Mouse (Mus musculus): ENCODE measurements around the gene Myo3b.

Myo3b gene

DNA sequence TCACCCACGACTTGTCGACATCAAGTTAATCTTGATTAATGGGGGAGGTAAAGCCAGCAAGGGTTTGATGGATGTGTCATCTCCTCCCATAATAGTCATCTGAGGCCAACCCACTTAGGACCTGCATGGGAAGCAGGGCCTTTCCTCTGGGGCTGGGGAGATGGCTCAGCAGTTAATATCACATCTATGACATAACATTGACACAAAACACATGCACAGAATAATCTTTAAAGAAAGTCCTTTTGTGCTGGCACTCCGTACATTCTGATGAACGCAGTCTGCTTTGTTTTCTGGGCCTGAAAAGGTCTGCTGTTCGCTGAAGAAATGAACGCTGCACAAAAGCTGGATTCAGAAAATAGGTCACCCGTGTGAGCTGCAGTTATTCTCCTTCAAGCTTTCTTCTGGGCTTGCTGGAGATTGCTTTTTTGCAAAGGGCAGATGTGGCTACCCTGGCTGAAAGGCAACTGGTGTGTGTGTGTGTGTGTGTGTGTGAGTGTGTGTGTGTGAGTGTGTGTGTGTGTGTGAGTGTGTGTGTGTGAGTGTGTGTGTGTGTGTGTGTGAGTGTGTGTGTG is 26.9 kb downstream of the Myo3b start:
- DNase-seq (ENCODE audit: low spot score in 2 of 2) = no peak

DNA sequence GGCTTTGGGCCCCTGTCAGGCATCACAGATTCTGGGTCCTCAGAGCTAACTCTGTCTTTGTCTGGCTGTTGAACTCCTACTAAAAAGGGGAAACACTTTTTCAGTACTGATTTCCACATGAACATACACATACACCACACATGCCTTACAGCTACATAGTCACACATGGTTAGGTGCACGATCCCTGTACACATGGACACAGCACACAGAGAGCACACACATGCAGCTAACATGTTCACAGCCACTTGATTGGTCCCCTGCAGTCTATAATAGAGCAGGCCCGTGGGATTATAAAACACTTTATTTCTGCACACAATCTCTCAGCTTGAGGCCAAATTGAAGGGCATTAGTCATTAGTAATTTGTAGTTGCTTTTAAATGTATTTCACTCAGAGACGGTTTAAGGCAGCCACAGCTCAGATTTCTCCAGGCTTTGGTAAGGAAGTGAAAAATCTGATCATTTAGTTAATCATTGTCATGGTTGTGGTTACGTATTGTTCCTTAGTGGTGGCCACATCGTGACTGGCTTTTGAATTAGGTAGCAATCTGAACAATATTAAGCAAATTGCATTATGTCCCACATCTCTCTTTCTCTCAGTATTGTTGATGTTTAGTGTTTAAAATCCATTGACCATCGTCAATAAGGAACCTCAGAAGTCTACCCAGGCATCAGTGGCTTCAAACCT is 27.6 kb downstream of the Myo3b start:
- no peak for DNase-seq (ENCODE audit: low spot score in 2 of 2)

DNA sequence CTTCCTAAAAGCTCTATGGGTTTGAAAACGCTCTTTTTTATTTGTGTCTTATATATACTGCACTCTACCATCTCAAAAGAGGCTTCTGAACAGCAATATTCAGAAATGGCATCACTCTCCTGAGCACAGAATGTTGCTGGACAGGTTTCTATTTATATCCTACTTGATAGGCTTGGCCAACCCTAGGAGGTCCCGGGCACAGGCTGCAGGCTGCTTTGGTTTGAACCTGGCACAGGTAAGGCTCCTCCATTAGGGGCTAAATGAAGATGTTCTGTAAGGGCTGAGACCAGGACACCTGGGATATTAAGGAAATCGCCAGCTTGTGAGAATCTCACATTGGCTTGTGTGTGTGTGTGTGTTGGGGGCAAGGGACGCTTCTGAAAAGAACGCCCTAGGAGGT is 30.9 kb downstream of the Myo3b start:
- DNase-seq (ENCODE audit: low spot score in 2 of 2) = no peak

DNA sequence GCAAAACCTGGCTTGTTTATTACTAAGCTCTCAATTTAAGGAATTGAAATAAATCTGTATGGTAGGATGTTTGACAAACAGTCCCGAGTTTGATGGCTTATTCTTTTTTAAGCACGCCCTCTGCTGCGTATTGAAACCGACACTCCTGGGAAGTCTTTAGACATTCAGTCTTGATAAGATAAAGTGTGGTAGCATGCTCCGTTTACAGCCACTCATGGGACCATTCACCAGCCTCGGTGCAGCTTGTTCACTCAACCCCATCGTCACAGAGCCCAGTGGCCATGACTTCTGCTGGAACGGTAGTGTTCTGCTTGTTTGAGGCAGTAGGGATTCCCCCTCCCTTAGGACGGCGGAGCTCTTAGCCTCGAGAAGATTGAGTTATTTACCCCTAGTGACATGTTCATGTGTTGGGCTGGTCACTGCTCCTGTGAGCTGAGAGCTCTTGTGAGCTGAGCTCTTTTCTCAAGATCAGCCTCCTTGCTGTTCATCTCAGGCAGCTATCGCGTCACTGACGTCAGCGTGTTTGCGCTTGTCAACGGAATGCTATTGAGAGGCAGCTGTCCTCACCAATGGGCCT is 44.6 kb downstream of the Myo3b start:
- DNase-seq (ENCODE audit: low spot score in 2 of 2) = no peak

DNA sequence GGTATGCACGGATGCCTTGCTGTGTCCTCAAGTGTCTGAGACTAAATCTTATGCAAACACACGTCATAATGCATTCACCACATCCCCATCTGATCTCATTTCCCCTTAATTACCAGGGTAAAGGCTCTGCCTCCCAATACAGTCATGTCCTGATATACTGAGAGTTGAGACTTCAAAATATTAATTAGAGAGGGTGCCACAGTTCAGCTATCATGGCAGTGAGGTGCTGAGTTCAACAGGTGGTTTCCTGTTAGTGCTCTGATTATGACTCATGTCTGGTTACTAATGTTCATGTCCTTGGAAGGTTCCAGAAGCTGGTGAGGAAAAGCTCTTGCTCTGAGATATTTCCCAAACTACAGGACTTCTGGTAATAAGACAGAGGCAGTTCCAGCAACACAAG is 52.3 kb downstream of the Myo3b start:
- no peak for DNase-seq (ENCODE audit: low spot score in 2 of 2)

DNA sequence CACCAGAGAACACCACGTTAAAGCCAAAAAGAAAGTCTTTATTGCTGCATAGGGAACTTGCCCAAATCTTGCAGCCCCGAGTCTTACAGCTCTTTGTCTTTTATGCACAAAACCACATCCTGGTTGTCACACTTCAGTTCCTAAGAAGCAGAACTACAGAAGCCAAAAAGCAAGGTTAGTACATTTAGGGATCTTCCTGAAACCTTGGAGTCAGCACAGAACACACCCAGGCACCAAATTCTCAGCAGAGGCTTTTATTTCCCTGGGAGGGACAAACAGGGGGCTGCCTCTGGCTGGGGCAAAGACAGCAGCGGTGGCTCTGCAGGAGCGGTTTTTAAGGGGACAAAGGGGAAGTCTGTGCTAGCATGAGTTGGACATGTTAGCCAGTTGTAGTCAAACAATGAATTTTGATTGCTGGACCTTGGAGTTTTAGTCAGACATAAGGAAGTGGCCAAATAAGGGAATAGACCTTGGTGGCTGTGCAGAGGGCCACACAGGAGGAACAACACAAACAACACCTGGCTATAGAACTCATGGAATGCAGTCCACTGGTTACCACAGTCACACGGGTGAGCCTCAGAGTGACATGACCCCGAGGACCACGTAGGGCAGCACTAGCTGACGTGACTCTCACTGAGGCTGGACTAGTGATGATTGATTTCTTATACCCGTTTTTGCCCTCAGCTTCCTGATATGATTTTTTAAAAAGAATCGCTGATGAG is 53.0 kb downstream of the Myo3b start:
- DNase-seq (ENCODE audit: low spot score in 2 of 2) = no peak

DNA sequence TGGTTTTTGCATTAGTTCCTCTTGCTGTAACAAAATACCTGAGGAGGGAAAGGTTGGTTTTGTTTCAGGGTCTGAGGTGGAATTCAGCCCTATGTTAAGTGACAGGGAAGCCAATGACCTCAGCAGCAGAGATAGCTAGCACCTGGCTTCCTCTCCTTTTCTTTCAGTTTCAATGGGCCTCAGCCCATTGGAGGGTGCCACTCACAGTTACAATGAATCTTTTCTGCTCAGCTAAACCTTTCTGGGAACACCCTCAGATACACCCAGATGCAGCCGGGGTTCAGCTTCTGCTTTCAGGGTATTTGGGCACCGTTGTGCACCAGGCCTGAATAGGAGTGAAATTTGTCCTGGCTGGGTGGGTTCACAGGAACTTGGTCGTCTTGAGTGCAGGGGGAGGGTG is 53.7 kb downstream of the Myo3b start:
- no peak for DNase-seq (ENCODE audit: low spot score in 2 of 2)

DNA sequence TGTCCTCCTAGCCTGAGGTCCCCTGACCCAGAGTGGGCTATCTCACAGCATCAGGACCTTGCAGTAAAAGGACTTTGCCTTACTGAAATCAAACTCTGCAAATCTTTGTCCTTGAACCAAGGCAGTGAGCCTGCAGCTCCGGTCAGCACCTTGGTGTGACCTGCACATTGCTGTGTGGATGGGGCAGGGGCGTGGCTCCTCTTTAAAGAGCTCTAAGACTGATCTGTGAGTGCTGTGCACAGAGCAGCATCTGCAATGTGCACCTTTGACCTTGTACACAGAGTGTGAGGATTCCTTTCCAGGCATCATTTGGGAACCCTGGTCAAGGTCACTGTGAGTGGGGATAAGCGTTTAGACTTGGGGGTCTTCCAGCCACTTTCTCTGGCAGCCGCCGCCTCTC is 55.5 kb downstream of the Myo3b start:
- no peak for DNase-seq (ENCODE audit: low spot score in 2 of 2)

DNA sequence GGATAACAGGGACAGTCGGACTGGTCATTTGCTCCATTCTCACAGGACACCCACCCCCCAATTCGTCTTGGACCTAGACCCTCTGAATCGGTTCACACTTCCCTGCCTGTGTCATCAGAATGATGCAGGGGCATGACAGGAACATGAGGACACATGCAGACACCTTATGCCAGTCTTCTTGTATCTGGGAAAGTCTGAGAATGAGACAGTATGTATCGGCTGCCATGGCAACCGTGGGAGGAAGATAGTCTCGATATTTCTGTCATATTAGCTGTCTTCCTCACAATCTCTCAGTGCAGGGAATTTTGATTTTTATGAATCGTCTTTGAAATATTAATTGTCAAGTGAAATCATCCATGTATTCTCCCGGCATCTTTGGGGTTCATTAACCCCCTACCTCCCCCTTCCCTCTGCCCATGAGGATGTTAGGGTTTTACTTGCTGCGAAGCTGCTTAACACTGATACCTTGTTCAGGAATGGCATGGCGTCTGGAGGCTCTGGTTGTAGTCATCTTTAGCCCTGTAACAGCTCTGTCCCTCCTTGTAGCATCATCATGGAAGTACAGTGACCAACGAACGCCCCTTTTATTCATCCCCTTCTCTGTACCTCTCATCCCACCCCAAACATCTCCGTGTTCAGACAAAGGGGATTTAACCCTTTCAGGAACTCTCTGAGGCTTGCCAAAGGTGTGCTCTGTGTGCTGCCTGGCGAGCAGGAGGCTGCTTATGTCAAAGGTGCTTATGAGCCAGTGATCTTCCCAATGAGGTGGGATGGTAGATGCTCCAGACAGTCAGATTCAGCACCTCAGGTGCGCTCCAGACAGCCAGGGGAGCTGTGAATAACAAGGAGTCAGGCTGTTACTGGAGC is 58.5 kb downstream of the Myo3b start:
- no peak for DNase-seq (ENCODE audit: low spot score in 2 of 2)

DNA sequence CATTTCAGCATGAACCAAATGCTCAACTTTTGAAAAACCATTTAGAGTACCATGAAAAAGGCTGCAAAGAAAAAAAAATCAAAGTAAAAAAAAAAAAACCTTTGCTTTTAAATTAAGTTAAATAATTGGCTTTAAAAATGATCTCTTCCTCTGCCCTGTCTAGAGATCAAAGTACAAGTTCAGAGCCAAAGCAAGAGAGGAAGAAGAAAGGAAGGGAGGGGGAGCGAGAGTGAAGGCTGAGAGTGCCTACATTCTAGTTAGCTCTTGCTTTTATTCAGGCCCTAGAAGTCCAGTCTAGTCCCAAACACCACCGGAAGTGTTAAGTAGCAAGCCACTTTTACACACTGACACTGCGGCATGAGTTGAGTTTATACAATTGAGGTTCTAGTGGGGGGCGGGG is 60.5 kb downstream of the Myo3b start:
- no peak for DNase-seq (ENCODE audit: low spot score in 2 of 2)

DNA sequence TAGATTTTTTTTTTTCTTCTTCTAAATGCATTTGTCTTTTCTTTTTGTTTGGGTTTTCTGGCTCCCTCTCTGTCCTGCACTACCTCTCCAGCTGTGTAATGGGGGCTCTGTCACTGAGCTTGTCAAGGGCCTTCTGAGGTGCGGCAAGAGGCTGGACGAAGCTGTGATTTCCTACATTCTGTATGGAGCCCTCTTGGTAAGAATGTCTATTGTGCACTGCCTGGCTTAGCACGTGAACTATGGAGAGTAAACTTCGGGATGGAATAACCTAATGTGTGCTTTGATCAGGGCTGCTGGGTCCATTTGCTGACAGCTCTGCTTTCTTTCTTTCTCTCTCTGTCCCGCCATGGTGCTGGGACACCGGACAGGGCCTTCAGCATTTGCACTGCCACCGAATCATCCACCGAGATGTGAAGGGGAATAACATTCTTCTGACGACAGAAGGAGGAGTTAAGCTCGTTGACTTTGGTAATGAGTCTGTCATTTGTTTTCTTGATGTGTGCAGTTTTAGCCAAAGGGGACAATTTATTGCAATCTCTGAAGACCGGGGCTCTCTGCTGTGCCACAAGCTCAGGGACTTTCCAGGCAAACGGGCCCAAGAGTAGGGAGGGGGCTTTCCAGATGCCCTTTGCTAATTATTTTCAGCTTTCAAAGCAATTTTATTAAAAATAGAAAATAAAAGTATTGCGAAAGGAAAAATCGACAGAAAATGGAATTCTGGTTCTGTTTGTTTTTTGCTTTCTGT is 66.5 kb downstream of the Myo3b start:
- DNase-seq (ENCODE audit: low spot score in 2 of 2) = no peak

DNA sequence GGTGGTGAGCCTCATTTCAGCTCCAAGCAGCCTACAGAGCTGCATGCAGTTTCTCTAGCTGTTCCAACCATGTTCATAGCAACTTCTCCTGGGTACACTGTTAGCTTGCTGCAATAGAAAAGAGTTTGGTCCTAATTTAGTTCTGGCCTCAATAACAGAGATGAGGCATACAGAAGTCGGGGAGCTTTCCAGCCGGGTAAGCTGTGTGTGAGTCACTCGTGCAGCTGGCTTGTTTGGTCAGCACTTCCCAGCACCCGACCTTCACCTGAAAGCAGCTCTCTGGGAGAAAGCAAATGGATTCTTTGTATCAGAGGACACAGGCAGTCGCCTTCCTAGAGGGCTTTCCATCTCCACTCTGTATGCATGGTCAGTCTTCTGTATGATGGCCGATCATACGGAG is 70.1 kb downstream of the Myo3b start:
- no peak for DNase-seq (ENCODE audit: low spot score in 2 of 2)

DNA sequence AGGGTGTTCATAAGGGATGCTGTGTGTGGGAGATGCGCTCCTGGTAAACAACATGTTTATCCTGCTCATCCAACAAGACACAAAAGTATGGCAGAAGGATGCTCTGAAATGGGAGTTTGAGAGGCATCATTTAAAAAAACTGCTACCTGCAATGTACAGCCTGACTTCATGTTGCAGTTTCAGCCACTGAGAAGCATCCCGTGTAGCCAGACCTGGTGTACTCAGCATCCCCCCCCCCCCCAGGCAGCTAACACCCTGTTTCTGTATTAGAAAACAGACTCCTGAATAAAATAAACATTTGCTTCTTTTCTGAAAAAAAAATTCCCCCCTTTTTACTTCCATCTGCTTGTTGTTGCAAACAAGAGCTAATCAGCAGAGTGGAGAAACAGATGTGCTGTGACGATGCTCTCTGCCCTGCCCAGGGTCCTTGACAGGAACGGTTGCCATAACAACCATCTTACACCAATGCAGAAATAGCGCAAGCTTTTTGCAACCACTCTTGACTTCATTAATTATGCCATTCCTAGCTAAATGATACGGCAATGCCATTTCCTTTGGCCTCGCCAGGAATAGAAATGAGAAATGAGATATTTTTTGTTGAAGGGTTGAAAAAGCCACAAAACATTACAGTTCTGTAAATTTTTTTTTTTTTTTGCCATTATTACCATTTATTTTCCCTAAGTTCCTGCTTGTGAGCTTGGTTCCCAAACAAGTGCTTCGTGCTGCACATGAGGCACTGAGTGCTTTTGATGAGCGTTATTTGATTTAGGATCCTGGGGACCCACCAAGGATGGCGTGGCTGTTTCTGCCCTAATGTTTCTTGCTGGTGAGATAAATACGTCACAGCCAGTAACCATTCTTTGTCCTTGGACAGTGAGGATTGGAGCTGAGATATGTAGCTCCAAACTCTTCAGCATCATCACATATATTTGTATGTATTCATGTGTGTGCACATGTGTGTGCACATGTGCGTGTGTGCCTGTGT is 75.2 kb downstream of the Myo3b start:
- no peak for DNase-seq (ENCODE audit: low spot score in 2 of 2)

DNA sequence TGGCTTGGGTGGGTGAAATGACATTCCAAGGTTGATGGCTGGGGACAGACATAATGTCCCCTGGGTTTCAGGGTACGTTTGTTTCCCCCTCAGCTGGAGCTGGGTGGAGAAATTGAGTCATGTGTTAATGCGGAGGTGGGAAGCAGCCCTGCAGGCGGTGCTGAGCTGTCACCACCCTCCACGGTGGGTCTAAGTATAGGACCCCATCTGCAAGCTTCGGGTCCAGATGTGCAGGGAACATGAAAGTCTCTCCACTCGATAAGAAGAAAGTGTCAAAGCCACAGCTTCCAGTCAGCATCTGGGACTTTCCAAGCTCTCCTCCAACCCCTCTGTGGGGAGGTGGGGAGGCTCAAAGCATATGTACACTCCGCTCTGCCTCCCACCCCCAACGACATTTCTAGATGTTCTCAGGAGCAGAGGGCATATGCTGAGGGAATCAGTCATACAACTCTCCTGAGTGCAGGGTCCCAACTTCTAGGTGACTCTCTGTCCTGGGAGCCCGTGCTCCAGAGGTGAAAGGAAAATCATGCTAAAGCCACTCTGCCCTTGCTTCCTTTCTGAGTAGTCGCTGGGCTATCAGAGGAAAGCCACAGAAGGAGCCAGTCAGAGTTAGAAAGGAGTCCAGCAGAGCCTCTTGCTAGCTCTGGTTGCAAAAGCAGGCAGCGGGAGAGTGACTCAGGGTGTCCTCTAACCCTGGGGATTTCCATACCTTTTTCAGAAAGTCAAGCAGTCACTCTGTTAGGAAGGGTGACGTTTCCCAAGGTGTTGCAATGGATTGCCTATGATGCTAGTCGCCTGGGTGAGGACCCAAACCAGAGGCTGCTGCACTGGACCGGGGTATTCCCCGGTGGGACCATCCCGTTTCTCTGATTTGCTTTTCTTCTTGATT is 79.7 kb downstream of the Myo3b start:
- no peak for DNase-seq (ENCODE audit: low spot score in 2 of 2)

DNA sequence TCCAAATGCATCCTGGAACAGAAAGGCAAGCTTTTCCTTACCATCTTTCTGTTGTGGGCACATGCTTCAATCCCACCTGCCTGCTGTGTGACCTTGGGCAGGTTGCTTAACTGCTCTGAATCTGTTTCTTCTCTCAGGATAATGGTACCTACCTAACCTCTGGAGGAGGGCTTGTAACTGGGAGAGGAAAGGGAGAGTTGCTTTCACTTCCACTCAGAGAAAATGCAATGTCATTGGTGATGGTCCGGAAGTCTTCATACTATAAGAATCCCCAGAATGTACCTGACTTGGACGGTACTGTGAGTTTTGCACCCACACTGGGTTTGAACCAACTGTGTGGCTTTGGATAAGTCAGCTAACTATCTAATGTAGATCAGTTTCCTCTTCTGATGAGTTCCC is 80.3 kb downstream of the Myo3b start:
- no peak for DNase-seq (ENCODE audit: low spot score in 2 of 2)

DNA sequence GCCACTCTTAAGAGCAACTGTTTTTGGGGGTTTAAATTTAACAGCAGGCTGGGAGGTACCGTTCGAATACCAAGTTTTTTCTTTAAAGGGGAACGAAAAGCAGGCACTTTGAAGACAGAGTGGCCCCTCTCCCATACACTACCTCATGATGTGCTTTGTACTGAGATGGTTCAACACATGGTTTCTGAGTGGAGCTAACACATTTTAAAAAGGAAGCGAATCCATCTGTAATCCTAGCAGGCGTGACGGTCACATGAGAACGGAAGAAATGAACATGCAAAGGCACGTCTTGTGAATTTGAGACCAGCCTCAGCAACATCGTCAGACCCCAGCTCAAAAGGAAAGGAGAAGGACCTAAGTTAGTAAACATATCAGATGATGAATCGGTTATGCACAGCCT is 87.4 kb downstream of the Myo3b start:
- DNase-seq (ENCODE audit: low spot score in 2 of 2) = no peak

DNA sequence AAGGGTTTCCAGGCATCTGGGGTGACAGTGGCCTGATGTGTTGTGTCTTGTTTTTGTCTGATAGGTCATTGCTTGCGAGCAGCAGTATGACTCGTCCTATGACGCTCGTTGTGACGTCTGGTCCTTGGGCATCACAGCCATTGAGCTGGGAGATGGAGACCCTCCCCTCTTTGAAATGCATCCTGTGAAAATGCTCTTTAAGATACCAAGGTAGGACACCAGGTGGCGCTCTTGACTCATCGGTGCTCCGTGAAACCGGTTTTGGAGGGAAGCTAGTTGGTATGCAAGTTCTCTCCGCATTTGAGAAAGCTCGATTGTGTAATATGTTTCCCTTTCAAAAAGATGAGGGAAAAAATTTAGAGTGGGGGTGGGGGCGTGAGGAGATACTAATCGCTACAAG is 87.9 kb downstream of the Myo3b start:
- DNase-seq (ENCODE audit: low spot score in 2 of 2) = peak; percentile 39 to 82

DNA sequence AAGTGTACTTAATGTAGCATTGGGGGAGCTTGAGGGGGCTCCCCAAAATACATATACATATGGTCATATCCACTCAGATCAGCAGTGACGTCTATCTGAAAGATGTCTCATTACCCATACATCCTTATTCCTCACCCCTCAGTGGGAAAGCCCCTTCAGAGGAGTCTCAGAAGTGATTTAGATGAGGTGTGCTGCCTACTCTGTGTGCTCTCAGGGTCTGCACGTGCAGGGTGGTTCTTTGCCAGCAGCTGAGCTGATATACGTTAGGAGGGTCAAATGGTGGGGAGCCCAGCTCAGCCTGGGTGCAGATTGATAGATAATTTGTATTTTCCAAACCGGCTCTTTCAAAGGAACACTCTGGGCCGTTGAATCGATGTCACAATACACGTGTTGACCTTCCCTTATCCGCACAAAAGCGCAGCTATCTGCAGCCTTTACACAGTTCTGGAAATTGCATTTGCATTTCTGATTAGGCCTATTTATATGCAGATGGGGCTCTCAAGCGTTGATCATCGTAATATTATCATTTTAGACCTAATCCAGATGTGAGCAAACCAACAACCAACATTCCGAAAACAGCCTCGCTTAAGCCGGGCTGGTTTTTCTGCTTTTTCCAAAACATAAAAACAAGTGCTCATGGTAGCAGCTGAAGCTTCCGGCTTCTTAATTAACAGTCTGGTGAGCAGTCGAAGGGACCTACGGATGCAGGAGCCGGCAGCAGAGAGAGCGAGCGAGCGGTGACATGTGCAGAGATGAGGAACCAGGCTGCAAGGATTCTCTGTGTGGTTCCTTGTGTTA is 88.6 kb downstream of the Myo3b start:
- no peak for DNase-seq (ENCODE audit: low spot score in 2 of 2)
